Mouse (Mus musculus) stomach, embryonic 16.5 days (tissue): Measurements from ENCODE around the gene Rab4a. TPM values are rescaled to one million over a fixed set of nuclear protein-coding genes. Genes with fewer than 3 reads are reported as not detected.

Experiments
- ATAC-seq: fragments of 200-750 bp; cut with Nextera tagmentation; 2 replicates; pipeline ENCODE4 v1.8.0; 2017; ENCODE audit warnings: moderate number of reproducible peaks, moderate TSS enrichment; ENCODE audit not compliant: insufficient read depth, low FRiP score
- H3K27ac ChIP-seq: fragments of 300-500 bp; sonication (generic); 2 replicates; pipeline ENCODE4 v1.5.1; 2014; ENCODE audit warnings: low read length
- H3K27me3 ChIP-seq: fragments of 300-500 bp; sonication (generic); 2 replicates; pipeline ENCODE4 v1.6.1; 2014; ENCODE audit warnings: low read length, control low read depth, mixed read lengths; ENCODE audit not compliant: control insufficient read depth, insufficient read depth
- H3K36me3 ChIP-seq: fragments of 300-500 bp; sonication (generic); 2 replicates; pipeline ENCODE4 v1.6.1; 2014; ENCODE audit warnings: low read length; ENCODE audit not compliant: control insufficient read depth, insufficient read depth
- H3K4me1 ChIP-seq: fragments of 300-500 bp; sonication (generic); 2 replicates; pipeline ENCODE4 v1.6.1; 2014; ENCODE audit warnings: low read length, control low read depth, mixed read lengths; ENCODE audit not compliant: control insufficient read depth, insufficient read depth
- H3K4me2 ChIP-seq: fragments of 300-500 bp; sonication (generic); 2 replicates; pipeline ENCODE4 v1.6.1; 2014; ENCODE audit warnings: low read depth, low read length, mixed read lengths
- H3K4me3 ChIP-seq: fragments of 300-500 bp; sonication (generic); replicated peaks from 2 replicates; pipeline ENCODE4 v1.5.1; 2014; ENCODE audit warnings: mild to moderate bottlenecking, low read length
- H3K9ac ChIP-seq: fragments of 300-500 bp; sonication (generic); 2 replicates; pipeline ENCODE4 v1.6.1; 2014; ENCODE audit warnings: low read length
- H3K9me3 ChIP-seq: fragments of 300-500 bp; sonication (generic); replicated peaks from 2 replicates; pipeline ENCODE4 v1.6.1; 2016; ENCODE audit warnings: low read length, control low read depth; ENCODE audit not compliant: control insufficient read depth
- WGBS: fragments of 180-500 bp; shearing (Covaris S2); extraction: QIAGEN DNeasy Blood & Tissue Kit; methylation state at CpG from one replicate; pipeline ENCODE4 v1.1.7; 2014; 5-methylcytosine and 5-hydroxymethylcytosine counted together
- polyA plus RNA-seq: library from polyadenylated mRNA; unstranded; fragments of >200 nt; fragmentation: Nextera tagmentation; extraction: Ambion mirVana; gene quantifications from 2 replicates; pipeline ENCODE4 v1.2.1, GENCODE M21; 2015

Gene Rab4a
- polyA plus RNA-seq, 1 experiment from 2014 or later, result 44.4 TPM

DNA sequence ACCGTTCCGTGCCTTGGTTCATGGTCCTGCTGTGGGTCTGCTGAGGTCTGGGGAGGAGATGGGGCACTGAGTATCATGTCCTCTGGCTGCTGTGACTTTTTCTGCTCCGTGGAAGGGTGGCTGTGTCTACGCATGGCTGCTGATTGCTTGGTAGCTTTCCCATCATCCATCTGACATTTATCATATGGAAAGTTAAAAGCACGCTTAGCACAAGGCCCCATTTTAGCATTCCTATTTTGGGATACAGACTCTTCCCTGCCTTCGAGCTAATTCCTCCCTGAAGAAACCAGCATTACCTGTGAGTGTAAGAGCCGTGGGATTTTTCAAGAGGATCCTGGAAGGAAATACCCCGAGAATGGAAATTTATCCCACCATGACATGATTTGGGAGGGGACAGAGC lies 11.2 kb downstream of the Rab4a start:
- WGBS, result 76% methylated on average over 8 of the region's 8 CpGs
- no peak for ATAC-seq
- H3K4me2 ChIP-seq, result no peak overlapping the region

DNA sequence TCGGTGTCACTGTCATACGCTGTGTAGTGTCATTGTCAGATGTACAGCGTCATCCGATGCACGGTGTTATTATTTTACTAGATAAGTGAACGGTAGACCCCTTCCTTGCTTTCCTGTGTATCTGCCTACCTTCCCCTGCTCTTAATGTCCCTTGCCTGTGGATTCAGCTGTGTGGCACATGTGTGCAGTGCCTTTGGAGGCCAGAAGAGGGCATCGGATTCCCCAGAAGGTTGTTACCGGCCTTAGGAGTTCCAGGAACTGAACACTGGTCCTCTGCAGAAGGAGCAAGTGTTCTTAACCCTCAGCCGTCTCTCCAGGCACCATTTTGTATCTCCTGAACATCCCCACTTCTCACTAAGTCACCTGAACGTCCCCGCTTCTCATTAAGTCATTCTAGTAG lies 12.0 kb downstream of the Rab4a start:
- H3K4me2 ChIP-seq, result no peak overlapping the region
- whole genome bisulfite sequencing, result 90% methylated on average over 11 of the region's 11 CpGs
- H3K27ac ChIP-seq, result no peak overlapping the region
- H3K4me3 ChIP-seq, result no peak overlapping the region
- H3K27me3 ChIP-seq, result no peaks in the 10 kb centered on the region
- H3K9ac ChIP-seq, result no peak overlapping the region
- no peaks in the 10 kb centered on the region for H3K9me3 ChIP-seq
- no peaks in the 10 kb centered on the region for H3K36me3 ChIP-seq
- H3K4me1 ChIP-seq, result peaks cover 4% of the 10 kb centered on the region; the same call in 1 of the 2 replicates
- ATAC-seq, result no peak

More for the DNA sequence above, 11.2 kb downstream of the Rab4a start:
- no peak overlapping the region for H3K4me3 ChIP-seq
- no peaks in the 10 kb centered on the region for H3K36me3 ChIP-seq
- peaks cover 4% of the 10 kb centered on the region; the same call in 1 of the 2 replicates for H3K4me1 ChIP-seq
- no peak overlapping the region for H3K27ac ChIP-seq
- H3K9ac ChIP-seq, result no peak overlapping the region
- H3K9me3 ChIP-seq, result no peaks in the 10 kb centered on the region
- no peaks in the 10 kb centered on the region for H3K27me3 ChIP-seq

DNA sequence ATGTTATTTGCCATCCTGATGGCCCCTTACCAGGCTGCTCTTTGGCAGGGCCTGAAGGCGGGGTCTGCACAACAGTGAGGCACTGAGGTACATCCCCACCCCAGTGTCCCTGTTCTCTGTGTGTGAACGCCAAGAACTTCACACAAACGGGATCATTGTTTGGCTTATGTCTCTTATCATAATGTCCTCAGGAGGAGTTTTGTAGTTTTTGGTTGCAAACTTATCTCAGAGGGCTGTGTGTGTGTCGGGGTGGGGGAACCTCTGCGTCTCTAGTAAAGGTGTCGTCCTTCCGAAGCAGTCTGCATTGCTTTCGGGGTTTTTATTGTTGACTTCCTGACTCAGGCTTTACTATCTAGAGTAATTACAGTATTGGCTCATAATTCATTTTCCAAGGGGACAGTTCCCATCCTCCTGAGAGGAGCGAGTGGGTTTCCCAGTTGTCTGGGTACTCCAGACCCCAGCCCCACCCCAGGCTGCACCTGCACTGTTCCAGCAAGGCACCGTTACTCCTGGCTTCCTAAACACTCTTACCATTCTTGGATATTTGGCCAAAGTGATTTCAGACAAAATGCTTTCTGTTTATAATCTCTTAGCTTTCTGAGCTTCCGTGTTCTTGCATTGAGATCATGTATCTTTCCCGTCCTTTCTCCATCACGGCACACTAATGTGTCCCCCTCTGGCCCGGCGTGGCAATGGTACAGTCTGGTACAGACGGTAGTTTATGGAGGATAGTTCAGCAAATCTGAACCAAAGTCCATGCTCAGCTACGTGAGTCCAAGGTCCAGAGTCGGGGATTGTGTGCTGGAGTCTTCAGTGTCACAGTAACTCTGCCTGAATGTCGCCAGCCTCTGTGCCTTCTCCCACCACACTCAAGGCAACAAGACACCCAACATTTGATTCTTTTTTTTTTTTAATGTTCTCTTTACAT lies 14.2 kb downstream of the Rab4a start:
- no peak for ATAC-seq
- H3K9me3 ChIP-seq, result no peaks in the 10 kb centered on the region; the same call in 1 of the 2 replicates
- no peak overlapping the region for H3K4me3 ChIP-seq
- no peak overlapping the region for H3K4me2 ChIP-seq
- H3K4me1 ChIP-seq, result no peaks in the 10 kb centered on the region
- H3K36me3 ChIP-seq, result peaks cover 3% of the 10 kb centered on the region; the same call in 1 of the 2 replicates
- no peaks in the 10 kb centered on the region for H3K27me3 ChIP-seq
- H3K27ac ChIP-seq, result no peak overlapping the region
- WGBS, result 81% methylated on average over 19 of the region's 19 CpGs
- no peak overlapping the region for H3K9ac ChIP-seq

DNA sequence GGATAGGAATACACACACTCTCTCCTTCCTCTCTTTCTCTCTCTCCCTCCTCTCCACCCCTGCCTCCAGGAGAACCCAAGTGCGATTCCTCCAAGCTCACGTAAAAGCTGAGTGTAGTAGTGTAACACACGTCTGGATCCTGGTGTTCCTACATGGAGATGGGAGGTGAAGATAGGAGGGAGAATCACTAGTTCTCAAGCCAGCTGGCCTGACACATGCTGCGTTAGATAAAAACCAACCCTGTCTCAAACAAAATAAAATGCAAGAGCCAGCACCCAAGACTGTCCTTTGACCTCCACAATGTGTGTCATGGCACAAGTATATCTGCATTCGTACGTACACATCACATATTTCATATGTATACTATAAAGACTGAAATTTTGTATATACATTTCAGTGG lies 15.0 kb downstream of the Rab4a start:
- no peaks in the 10 kb centered on the region for H3K4me1 ChIP-seq
- H3K4me3 ChIP-seq, result no peak overlapping the region
- H3K36me3 ChIP-seq, result peaks cover 3% of the 10 kb centered on the region; the same call in 1 of the 2 replicates
- 87% methylated on average over 6 of the region's 6 CpGs for WGBS
- no peak overlapping the region for H3K9ac ChIP-seq
- no peaks in the 10 kb centered on the region for H3K27me3 ChIP-seq
- ATAC-seq, result no peak
- no peak overlapping the region for H3K27ac ChIP-seq
- H3K4me2 ChIP-seq, result no peak overlapping the region
- H3K9me3 ChIP-seq, result no peaks in the 10 kb centered on the region; the same call in 1 of the 2 replicates

DNA sequence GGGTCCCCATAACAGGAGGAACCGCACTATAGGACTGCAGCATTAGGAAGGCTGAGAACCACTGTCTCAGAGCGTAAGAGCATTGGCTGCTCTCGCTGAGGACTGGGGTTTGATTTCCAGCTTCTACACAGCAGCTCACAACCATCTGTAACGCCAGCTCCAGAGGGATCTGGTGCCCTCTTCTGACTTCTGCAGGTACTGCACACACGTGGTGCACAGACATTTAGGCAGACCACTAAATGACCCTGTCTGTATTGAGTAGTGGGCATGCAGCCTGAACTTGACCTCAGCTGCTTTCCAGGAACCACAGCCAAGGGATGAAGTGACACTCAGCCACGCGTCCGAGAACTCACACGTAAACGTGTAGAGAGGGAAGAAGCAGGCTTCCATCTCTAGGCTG lies 17.3 kb downstream of the Rab4a start:
- WGBS, result 86% methylated on average over 10 of the region's 10 CpGs
- no peaks in the 10 kb centered on the region for H3K4me1 ChIP-seq
- ATAC-seq, result no peak
- H3K27me3 ChIP-seq, result no peaks in the 10 kb centered on the region
- H3K36me3 ChIP-seq, result peaks cover 3% of the 10 kb centered on the region; the same call in 1 of the 2 replicates
- H3K9ac ChIP-seq, result no peak overlapping the region
- no peak overlapping the region for H3K4me2 ChIP-seq
- no peak overlapping the region for H3K27ac ChIP-seq
- H3K9me3 ChIP-seq, result no peaks in the 10 kb centered on the region; the same call in 1 of the 2 replicates
- no peak overlapping the region for H3K4me3 ChIP-seq

DNA sequence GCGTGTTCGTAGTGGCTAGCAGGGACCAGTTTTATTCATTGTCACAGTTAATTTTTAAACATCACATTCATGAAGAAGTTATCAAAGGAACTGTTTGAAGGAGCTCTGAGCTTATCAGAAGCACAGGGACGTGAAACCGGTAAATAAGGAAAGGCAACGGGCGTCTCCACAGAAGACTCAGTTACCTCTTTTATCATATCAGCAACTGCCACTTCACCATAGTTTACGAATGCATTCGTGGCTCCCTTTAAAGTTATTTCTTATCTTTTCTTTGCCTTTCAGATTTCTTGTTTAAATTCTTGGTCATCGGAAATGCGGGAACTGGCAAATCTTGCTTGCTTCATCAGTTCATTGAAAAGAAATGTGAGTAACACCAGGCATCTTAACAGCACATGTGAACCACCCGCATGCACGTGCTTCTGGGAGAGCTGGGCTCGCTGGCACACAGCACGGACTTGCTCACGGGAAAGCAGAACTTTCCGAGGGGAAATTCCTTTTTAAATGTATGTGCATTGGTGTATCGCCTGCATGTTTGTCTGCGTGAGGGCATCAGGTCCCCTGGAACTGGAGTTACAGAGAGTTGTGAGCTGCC lies 17.8 kb downstream of the Rab4a start:
- peaks cover 3% of the 10 kb centered on the region; the same call in 1 of the 2 replicates for H3K36me3 ChIP-seq
- H3K27me3 ChIP-seq, result no peaks in the 10 kb centered on the region
- H3K9me3 ChIP-seq, result no peaks in the 10 kb centered on the region; the same call in 1 of the 2 replicates
- no peaks in the 10 kb centered on the region for H3K4me1 ChIP-seq
- H3K9ac ChIP-seq, result no peak overlapping the region
- 72% methylated on average over 18 of the region's 18 CpGs for WGBS
- no peak overlapping the region for H3K4me2 ChIP-seq
- no peak for ATAC-seq
- no peak overlapping the region for H3K27ac ChIP-seq
- no peak overlapping the region for H3K4me3 ChIP-seq

DNA sequence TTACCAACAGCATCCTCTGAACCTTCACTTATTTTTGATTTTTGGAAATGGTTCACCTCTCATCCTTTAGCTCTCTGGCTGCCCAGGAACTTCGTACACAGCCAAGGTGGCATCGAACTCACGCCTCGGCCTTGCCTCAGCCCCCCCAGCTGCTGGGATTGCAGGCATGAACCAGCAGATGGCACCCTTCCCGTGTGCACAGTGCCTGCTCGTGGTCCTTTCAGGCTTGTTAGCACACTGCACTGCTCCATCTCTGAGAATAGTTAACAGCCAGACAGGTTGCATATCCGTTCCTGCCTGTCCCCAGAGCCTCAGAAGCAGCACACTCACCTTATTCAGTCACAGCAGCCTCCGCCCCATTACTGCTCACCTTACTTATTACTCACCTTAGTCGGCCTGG lies 20.2 kb downstream of the Rab4a start:
- no peak for ATAC-seq
- H3K27me3 ChIP-seq, result no peaks in the 10 kb centered on the region
- 59% methylated on average over 9 of the region's 9 CpGs for WGBS

DNA sequence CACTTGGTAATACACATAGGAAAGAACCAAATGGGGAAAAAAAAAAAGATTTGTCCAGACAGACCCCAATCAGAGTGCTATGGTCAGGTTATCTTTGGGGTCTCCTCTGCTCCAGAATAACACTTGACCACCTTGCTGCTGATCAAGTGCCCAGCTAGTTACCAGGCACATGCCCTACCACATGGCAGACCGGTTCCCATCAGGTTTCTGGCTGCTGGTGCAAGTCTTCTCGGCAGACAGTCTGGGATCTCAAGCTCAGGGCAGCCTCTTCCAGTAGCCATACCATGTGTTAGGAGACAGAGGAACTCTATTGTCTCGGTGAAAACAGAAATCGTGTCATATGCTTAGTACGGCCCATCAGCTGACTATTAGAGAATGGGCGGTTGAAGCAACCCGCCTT lies 21.0 kb downstream of the Rab4a start:
- H3K27ac ChIP-seq, result no peak overlapping the region
- no peak overlapping the region for H3K4me2 ChIP-seq
- H3K9ac ChIP-seq, result no peak overlapping the region
- H3K4me3 ChIP-seq, result no peak overlapping the region
- H3K4me1 ChIP-seq, result no peaks in the 10 kb centered on the region
- 87% methylated on average over 7 of the region's 7 CpGs for WGBS
- H3K27me3 ChIP-seq, result no peaks in the 10 kb centered on the region
- no peak for ATAC-seq
- peaks cover 3% of the 10 kb centered on the region; the same call in 1 of the 2 replicates for H3K36me3 ChIP-seq
- no peaks in the 10 kb centered on the region; the same call in 1 of the 2 replicates for H3K9me3 ChIP-seq

More for the DNA sequence above, 20.2 kb downstream of the Rab4a start:
- Histone ChIP-seq H3K4me1 (no peaks in the 10 kb centered on the region), H3K36me3 (peaks cover 3% of the 10 kb centered on the region; the same call in 1 of the 2 replicates), H3K9ac (no peak overlapping the region), H3K27ac (no peak overlapping the region), H3K9me3 (no peaks in the 10 kb centered on the region; the same call in 1 of the 2 replicates), H3K4me3 (no peak overlapping the region), H3K4me2 (no peak overlapping the region)

DNA sequence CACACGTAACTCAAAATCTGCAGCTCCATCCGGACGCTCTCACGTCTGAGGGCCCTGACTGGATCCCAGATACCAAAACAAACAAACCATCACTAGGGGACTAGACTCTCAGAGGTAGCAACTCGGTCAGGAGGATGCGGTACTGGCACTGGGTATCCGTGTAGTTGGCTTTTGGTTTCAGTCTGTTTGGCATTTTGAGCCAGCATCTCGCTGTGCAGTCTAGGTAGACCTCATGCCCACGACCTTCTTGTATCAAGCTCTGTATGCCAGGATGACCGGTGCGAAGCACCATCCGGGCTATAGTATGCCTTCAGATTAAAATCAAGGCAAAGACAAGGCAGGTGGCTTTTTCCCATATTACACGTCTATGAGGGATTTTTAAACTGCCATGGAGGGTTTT lies 21.7 kb downstream of the Rab4a start:
- H3K36me3 ChIP-seq, result peaks cover 5% of the 10 kb centered on the region; the same call in 1 of the 2 replicates
- no peaks in the 10 kb centered on the region for H3K4me1 ChIP-seq
- no peak overlapping the region for H3K4me2 ChIP-seq
- H3K9ac ChIP-seq, result no peak overlapping the region
- H3K9me3 ChIP-seq, result no peaks in the 10 kb centered on the region; the same call in 1 of the 2 replicates
- no peak overlapping the region for H3K4me3 ChIP-seq
- H3K27ac ChIP-seq, result no peak overlapping the region
- H3K27me3 ChIP-seq, result no peaks in the 10 kb centered on the region
- 86% methylated on average over 13 of the region's 13 CpGs for WGBS
- no peak for ATAC-seq
